Comparison of ENCODE assay signal across 21 mouse cellular contexts in the genomic region with DNA sequence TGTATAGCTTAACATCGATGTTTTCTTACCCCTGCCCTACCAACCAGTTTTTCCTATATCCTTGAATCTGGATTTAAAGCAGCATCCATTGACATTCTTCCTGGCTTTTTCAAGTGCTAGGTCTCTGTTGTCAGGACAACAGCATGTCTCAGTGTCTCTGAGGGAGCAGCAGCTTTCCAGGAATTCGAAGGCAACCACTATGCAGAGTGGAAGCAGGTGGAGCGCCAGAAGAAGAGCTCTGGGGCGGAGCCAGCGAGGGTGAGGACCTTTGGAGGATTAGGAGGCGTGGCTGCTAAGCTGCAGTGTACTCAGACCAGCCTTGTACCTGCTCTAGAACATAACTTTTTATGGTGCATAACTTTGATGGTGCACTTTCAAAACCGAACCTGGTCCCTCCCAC. TPM values are rescaled to one million over a fixed set of nuclear protein-coding genes. Genes with fewer than 3 reads are reported as not detected.
DNase-seq lines count a peak whose midpoint lies in the region; ATAC-seq and TF ChIP-seq lines count a peak whose summit lies in the region.
"Had no signal": no experiment of that assay in that cellular context is flagged by ENCODE, and none has a peak within 500 bp of the region (broad histone marks: within the 10 kb centered on the region; RNA-seq: fewer than 3 reads in every experiment).

No protein-coding gene starts in this region.

- WGBS in forebrain, postnatal 0 days: 50% methylated on average over 7 of the region's 7 CpGs
- WGBS in forebrain, embryonic 13.5 days: 56% methylated on average over 7 of the region's 7 CpGs
- WGBS in midbrain, embryonic 16.5 days: 47% methylated on average over 7 of the region's 7 CpGs
- WGBS in midbrain, embryonic 15.5 days: 39% methylated on average over 7 of the region's 7 CpGs
- WGBS in kidney, adult 2 months: 32% methylated on average over 7 of the region's 7 CpGs
- WGBS in heart, embryonic 12.5 days: 38% methylated on average over 7 of the region's 7 CpGs

- no peaks in the 10 kb centered on the region for H3K9me3 ChIP-seq in forebrain, postnatal 0 days (ENCODE audit: low read length)
- H3K9me3 ChIP-seq in forebrain, embryonic 13.5 days (replicated peaks): no peaks in the 10 kb centered on the region
- H3K9me3 ChIP-seq in midbrain, embryonic 16.5 days (replicated peaks; ENCODE audit: control insufficient read depth, low read length, poor library complexity, severe bottlenecking): no peaks in the 10 kb centered on the region
- no peaks in the 10 kb centered on the region for H3K9me3 ChIP-seq in midbrain, embryonic 15.5 days
- H3K9me3 ChIP-seq in heart, embryonic 12.5 days (replicated peaks): no peaks in the 10 kb centered on the region
- H3K9me3 ChIP-seq: hindbrain, embryonic 15.5 days; lung, embryonic 15.5 days had no signal

- DNase-seq in forebrain, postnatal 0 days: peak; percentile 4
- DNase-seq in kidney, adult 2 months: peak; percentile 57
- DNase-seq in mesoderm, embryonic 11.5 days (ENCODE audit: low read depth, low spot score): peak; percentile 7
- no peak for DNase-seq in testis, postnatal 14 days (ENCODE audit: low spot score)
- DNase-seq: B cell, adult 2 months; cerebellum, adult 2 months; heart, adult 18-20 months; heart, postnatal 10 days; spleen, adult 18-20 months; thymus, postnatal 4 days had no signal

- H3K9ac ChIP-seq in forebrain, postnatal 0 days: no peak overlapping the region
- no peak overlapping the region for H3K9ac ChIP-seq in forebrain, embryonic 13.5 days
- H3K9ac ChIP-seq in midbrain, embryonic 16.5 days (ENCODE audit: low read depth, low read length): no peak overlapping the region
- no peak overlapping the region for H3K9ac ChIP-seq in midbrain, embryonic 15.5 days
- no peak overlapping the region for H3K9ac ChIP-seq in heart, embryonic 12.5 days
- H3K9ac ChIP-seq: hindbrain, embryonic 15.5 days; lung, embryonic 15.5 days had no signal

- TF ChIP-seq CTCF in forebrain, postnatal 0 days (IDR thresholded peaks at IDR 0.05; ENCODE audit: low read depth): no peak
- TF ChIP-seq CTCF in kidney, adult 2 months (conservative IDR thresholded peaks at IDR 0.05; ENCODE audit: insufficient read depth, insufficient read length, low read depth, low read length): no peak

- H3K27me3 ChIP-seq in forebrain, postnatal 0 days (ENCODE audit: insufficient read depth, low read length): no peaks in the 10 kb centered on the region
- H3K27me3 ChIP-seq in forebrain, embryonic 13.5 days: no peaks in the 10 kb centered on the region
- H3K27me3 ChIP-seq in midbrain, embryonic 16.5 days (ENCODE audit: control insufficient read depth, insufficient read depth, low read depth, low read length): no peaks in the 10 kb centered on the region
- H3K27me3 ChIP-seq in midbrain, embryonic 15.5 days (replicated peaks): no peaks in the 10 kb centered on the region
- H3K27me3 ChIP-seq in kidney, adult 2 months (replicated peaks; ENCODE audit: control insufficient read depth, insufficient read depth, low read length): no peaks in the 10 kb centered on the region
- H3K27me3 ChIP-seq in heart, embryonic 12.5 days (replicated peaks): peaks cover 19% of the 10 kb centered on the region; the same call in 1 of the 2 replicates
- H3K27me3 ChIP-seq: hindbrain, embryonic 15.5 days; lung, embryonic 15.5 days had no signal

- ATAC-seq in forebrain, postnatal 0 days: peak; percentile 75
- ATAC-seq in forebrain, embryonic 13.5 days: no peak
- peak; percentile 25; the same call in 1 of the 2 replicates for ATAC-seq in midbrain, embryonic 16.5 days
- no peak for ATAC-seq in midbrain, embryonic 15.5 days (replicated peaks)
- no peak for ATAC-seq in heart, embryonic 12.5 days (ENCODE audit: insufficient number of reproducible peaks, low FRiP score)

- H3K4me1 ChIP-seq in forebrain, postnatal 0 days (ENCODE audit: insufficient read depth): no peaks in the 10 kb centered on the region
- no peaks in the 10 kb centered on the region for H3K4me1 ChIP-seq in forebrain, embryonic 13.5 days
- H3K4me1 ChIP-seq in midbrain, embryonic 16.5 days (ENCODE audit: control insufficient read depth, insufficient read depth, low read length): no peaks in the 10 kb centered on the region
- H3K4me1 ChIP-seq in midbrain, embryonic 15.5 days: no peaks in the 10 kb centered on the region
- no peaks in the 10 kb centered on the region for H3K4me1 ChIP-seq in kidney, adult 2 months (ENCODE audit: control insufficient read depth, insufficient read depth, low read length)
- H3K4me1 ChIP-seq in heart, embryonic 12.5 days (replicated peaks): no peaks in the 10 kb centered on the region
- H3K4me1 ChIP-seq: hindbrain, embryonic 15.5 days; lung, embryonic 15.5 days had no signal

- TF ChIP-seq POLR2A in kidney, adult 2 months (IDR thresholded peaks at IDR 0.05; ENCODE audit: low read depth, low read length): no peak

- no peak overlapping the region for H3K4me3 ChIP-seq in forebrain, postnatal 0 days (ENCODE audit: low read depth, low read length)
- no peak overlapping the region for H3K4me3 ChIP-seq in forebrain, embryonic 13.5 days
- H3K4me3 ChIP-seq in midbrain, embryonic 16.5 days (ENCODE audit: low read depth, low read length): no peak overlapping the region
- H3K4me3 ChIP-seq in midbrain, embryonic 15.5 days: no peak overlapping the region
- H3K4me3 ChIP-seq in kidney, adult 2 months (ENCODE audit: insufficient read depth, low read depth, low read length): no peak overlapping the region
- no peak overlapping the region for H3K4me3 ChIP-seq in heart, embryonic 12.5 days
- H3K4me3 ChIP-seq: hindbrain, embryonic 15.5 days; left cerebral cortex, adult 2 months; lung, embryonic 15.5 days had no signal

- H3K4me2 ChIP-seq in forebrain, postnatal 0 days (ENCODE audit: low read depth): no peak overlapping the region
- no peak overlapping the region for H3K4me2 ChIP-seq in forebrain, embryonic 13.5 days
- no peak overlapping the region for H3K4me2 ChIP-seq in midbrain, embryonic 16.5 days (ENCODE audit: low read length)
- no peak overlapping the region for H3K4me2 ChIP-seq in midbrain, embryonic 15.5 days
- H3K4me2 ChIP-seq in heart, embryonic 12.5 days: no peak overlapping the region
- H3K4me2 ChIP-seq: hindbrain, embryonic 15.5 days; lung, embryonic 15.5 days had no signal

- H3K36me3 ChIP-seq in forebrain, postnatal 0 days (ENCODE audit: insufficient read depth): no peaks in the 10 kb centered on the region
- no peaks in the 10 kb centered on the region for H3K36me3 ChIP-seq in forebrain, embryonic 13.5 days (ENCODE audit: poor library complexity, severe bottlenecking)
- no peaks in the 10 kb centered on the region for H3K36me3 ChIP-seq in midbrain, embryonic 16.5 days (ENCODE audit: control insufficient read depth, insufficient read depth, low read length)
- H3K36me3 ChIP-seq in midbrain, embryonic 15.5 days (replicated peaks): no peaks in the 10 kb centered on the region
- no peaks in the 10 kb centered on the region for H3K36me3 ChIP-seq in kidney, adult 2 months (ENCODE audit: control insufficient read depth, insufficient read depth, low read length)
- no peaks in the 10 kb centered on the region for H3K36me3 ChIP-seq in heart, embryonic 12.5 days
- H3K36me3 ChIP-seq: G1E; hindbrain, embryonic 15.5 days; lung, embryonic 15.5 days had no signal

- H3K27ac ChIP-seq in forebrain, postnatal 0 days (ENCODE audit: low read depth, low read length): no peak overlapping the region
- H3K27ac ChIP-seq in forebrain, embryonic 13.5 days: no peak overlapping the region
- no peak overlapping the region for H3K27ac ChIP-seq in midbrain, embryonic 16.5 days (ENCODE audit: low read length)
- H3K27ac ChIP-seq in midbrain, embryonic 15.5 days: no peak overlapping the region
- H3K27ac ChIP-seq in kidney, adult 2 months (ENCODE audit: insufficient read depth, low read depth, low read length): no peak overlapping the region
- no peak overlapping the region for H3K27ac ChIP-seq in heart, embryonic 12.5 days (ENCODE audit: poor library complexity, severe bottlenecking)
- H3K27ac ChIP-seq: hindbrain, embryonic 15.5 days; left cerebral cortex, adult 2 months; lung, embryonic 15.5 days; stomach, postnatal 0 days had no signal

RNA-seq across cellular contexts. Expression of a gene that starts 25.5 kb away (rescaled TPM):
- 13.3 and 20.4 TPM in 2 replicates for total RNA-seq in forebrain, postnatal 0 days (2014; rRNA removed)
- 7.0 and 9.8 TPM in 2 replicates for polyA plus RNA-seq in forebrain, postnatal 0 days (2015; fragmentation: Nextera tagmentation; extraction: Ambion mirVana)
- polyA plus RNA-seq in forebrain, embryonic 13.5 days (2015; fragmentation: Nextera tagmentation; extraction: Ambion mirVana): 10.0 and 11.5 TPM in 2 replicates
- 14.7 and 16.3 TPM in 2 replicates for polyA plus RNA-seq in midbrain, embryonic 16.5 days (2015; fragmentation: Nextera tagmentation; extraction: Ambion mirVana)
- polyA plus RNA-seq in midbrain, embryonic 15.5 days (2015; fragmentation: Nextera tagmentation; extraction: Ambion mirVana): 14.8 and 15.1 TPM in 2 replicates
- polyA plus RNA-seq in kidney, adult 2 months (2012; rRNA removed): 2.2 and 5.2 TPM in 2 replicates
- polyA plus RNA-seq in heart, embryonic 12.5 days (2016; fragmentation: Nextera tagmentation; extraction: Ambion mirVana): 5.4 and 6.4 TPM in 2 replicates
- total RNA-seq: G1E; megakaryocyte-erythroid progenitor cell, adult 5-6 weeks had no signal
- polyA plus RNA-seq: G1E had no signal

RNA-seq across cellular contexts. Expression of a gene that starts 36.6 kb away (rescaled TPM):
- not detected in 2 replicates for total RNA-seq in forebrain, postnatal 0 days (2014; rRNA removed)
- polyA plus RNA-seq in forebrain, postnatal 0 days (2015; fragmentation: Nextera tagmentation; extraction: Ambion mirVana): not detected in 2 replicates
- not detected in 2 replicates for polyA plus RNA-seq in forebrain, embryonic 13.5 days (2015; fragmentation: Nextera tagmentation; extraction: Ambion mirVana)
- polyA plus RNA-seq in midbrain, embryonic 16.5 days (2015; fragmentation: Nextera tagmentation; extraction: Ambion mirVana): not detected in 2 replicates
- not detected in 2 replicates for polyA plus RNA-seq in midbrain, embryonic 15.5 days (2015; fragmentation: Nextera tagmentation; extraction: Ambion mirVana)
- not detected in 2 replicates for polyA plus RNA-seq in kidney, adult 2 months (2012; rRNA removed)
- not detected in 2 replicates for polyA plus RNA-seq in heart, embryonic 12.5 days (2016; fragmentation: Nextera tagmentation; extraction: Ambion mirVana)
- total RNA-seq: G1E; heart, adult 18-20 months; heart, postnatal 10 days; left cerebral cortex, adult 2 months; liver, adult 2 months; megakaryocyte-erythroid progenitor cell, adult 5-6 weeks had no signal
- polyA plus RNA-seq: cerebellum, adult 2 months; G1E; hindbrain, embryonic 15.5 days; liver, adult 2 months; lung, embryonic 15.5 days; stomach, postnatal 0 days had no signal

Comparison
In these comparisons a context has a peak if more than half of its experiments do, and no peak if none do; other contexts are left out.
1. ATAC-seq: peak in forebrain, postnatal 0 days (single experiment) and midbrain, embryonic 16.5 days (single experiment); none in forebrain, embryonic 13.5 days (single experiment), midbrain, embryonic 15.5 days (single experiment) and heart, embryonic 12.5 days (single experiment).